Mouse (Mus musculus) layer of hippocampus, adult 2 months (tissue): ENCODE results near the gene Bach2. TPM values are rescaled to one million over a fixed set of nuclear protein-coding genes. Genes with fewer than 3 reads are reported as not detected.

Experiments used
- DNase-seq, 2 experiments: peaks; one replicate each; pipeline ENCODE4 v3.0.0; 2022; ENCODE audit warnings: low spot score in 2 of 2
- H3K27ac ChIP-seq: fragments of 200-600 bp; 2 replicates; pipeline ENCODE4 v1.8.1; 2022
- H3K4me3 ChIP-seq: fragments of 200-600 bp; 2 replicates; pipeline ENCODE4 v1.8.1; 2022; ENCODE audit warnings: mild to moderate bottlenecking
- CTCF ChIP-seq: fragments of 200-600 bp; conservative IDR thresholded peaks from 2 replicates; pipeline ENCODE4 v1.8.1; 2022; ENCODE audit warnings: antibody characterized with exemption, mild to moderate bottlenecking, moderate library complexity
- total RNA-seq, 2 experiments: library from RNA; stranded (reverse); gene quantifications; 2 replicates each; pipeline ENCODE4 v1.2.3; 2021

Bach2 gene
- total RNA-seq, 2 experiments from 2014 or later: 11.1 to 15.6 TPM

DNA sequence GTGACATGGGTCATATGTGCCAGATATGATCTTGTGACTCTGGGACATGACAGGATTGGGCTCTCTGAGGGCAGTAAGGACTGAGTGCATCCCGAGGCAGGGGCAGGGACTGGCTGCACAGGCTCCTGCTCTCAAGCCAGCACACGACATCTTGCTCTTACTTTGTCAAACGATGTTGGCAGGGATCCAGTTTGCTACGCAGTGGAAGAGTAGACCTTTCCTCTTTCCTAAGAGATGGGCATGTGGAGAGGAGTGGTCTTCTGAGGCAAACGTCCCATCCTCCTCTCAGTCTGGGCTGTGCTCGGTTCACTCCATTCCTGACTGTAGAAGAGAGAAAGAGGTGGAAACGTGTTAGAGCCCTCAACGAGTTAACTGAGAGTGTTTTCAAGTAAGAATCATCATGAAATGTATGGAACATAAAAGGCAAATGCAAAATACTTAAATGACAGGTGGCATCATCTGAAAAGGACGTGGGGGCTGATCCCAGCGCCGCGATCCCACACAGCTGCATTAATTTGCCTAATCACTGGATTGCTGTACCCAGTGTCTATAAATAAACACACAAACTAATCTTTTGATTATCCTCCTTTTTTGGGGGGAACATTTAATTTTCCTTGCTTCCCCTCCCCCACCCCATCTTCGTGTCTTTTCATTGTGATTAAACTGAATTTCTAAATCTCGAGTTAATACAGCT lies 150.7 kb downstream of the Bach2 start:
- Histone ChIP-seq H3K27ac (peak overlapping the region; percentile 43; the same call in 1 of the 2 replicates), H3K4me3 (peak overlapping the region; percentile 40)
- DNase-seq: no peak
- TF ChIP-seq CTCF: no peak

DNA sequence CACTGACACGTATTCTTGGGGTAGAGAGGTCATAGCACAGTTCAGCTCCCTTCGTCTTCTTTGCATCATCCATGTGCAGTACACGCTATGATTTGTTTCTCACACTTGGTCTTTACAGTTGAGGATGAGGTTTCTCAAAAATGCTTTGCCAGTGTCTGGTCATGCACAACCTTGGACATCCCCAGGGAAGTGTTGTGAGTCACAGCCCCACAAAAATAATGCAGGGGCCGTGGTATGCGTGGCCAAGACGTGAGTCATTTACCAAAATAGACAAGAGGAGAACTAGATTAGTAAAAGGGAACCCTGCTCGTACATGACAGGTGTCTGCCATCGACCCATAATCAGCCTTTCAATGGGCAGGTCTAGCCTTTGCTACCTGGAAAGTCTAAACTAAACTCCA lies 152.7 kb downstream of the Bach2 start:
- no peak overlapping the region for H3K27ac ChIP-seq
- no peak overlapping the region for H3K4me3 ChIP-seq
- no peak for TF ChIP-seq CTCF
- no peak for DNase-seq

- DNase-seq: no peak
- Histone ChIP-seq H3K27ac (no peak overlapping the region), H3K4me3 (no peak overlapping the region)
- no peak for TF ChIP-seq CTCF
Measured at GRCm38 (mm10) chr4:32393226-32393625, 154.6 kb downstream of the Bach2 start.

DNA sequence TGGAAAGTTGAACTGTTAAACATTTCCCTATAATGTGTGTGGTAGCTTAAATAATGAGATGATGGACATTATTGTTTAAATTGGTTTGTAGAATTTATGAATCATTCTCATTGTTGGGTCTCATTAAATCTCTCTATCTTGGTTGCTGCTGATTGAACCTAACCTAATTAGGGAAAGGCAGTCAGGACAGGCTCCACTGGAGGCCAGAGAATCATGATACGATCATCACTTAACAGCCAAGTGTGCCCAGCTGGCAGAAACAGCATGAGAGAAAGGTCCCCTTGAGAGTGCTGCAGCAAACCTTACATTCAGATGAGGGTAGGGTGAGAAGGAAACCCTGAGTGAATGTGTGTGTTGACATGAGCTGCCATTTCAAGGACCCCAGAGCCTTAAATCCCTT lies 155.3 kb downstream of the Bach2 start:
- no peak for TF ChIP-seq CTCF
- Histone ChIP-seq H3K27ac (no peak overlapping the region), H3K4me3 (no peak overlapping the region)
- no peak for DNase-seq

DNA sequence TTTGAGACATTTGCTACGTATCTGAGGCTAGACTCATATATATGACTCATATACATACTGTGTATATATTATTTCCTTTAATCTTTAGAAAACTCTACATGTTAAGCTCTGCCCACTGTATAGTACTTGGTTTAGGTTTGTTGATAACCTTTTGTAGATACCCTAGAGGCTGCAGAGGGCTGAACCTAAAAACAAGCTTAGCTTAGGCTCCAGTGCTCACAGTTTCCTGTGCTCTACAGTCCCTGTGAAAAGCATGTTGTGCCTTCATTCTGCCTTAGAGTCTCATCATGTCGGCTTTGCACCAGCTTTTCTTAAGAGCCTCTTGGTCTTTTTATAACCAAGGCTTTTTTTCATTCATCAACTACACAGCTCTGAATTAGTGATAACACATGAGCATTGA lies 156.2 kb downstream of the Bach2 start:
- H3K4me3 ChIP-seq: no peak overlapping the region
- no peak for TF ChIP-seq CTCF
- no peak for DNase-seq
- no peak overlapping the region for H3K27ac ChIP-seq

DNA sequence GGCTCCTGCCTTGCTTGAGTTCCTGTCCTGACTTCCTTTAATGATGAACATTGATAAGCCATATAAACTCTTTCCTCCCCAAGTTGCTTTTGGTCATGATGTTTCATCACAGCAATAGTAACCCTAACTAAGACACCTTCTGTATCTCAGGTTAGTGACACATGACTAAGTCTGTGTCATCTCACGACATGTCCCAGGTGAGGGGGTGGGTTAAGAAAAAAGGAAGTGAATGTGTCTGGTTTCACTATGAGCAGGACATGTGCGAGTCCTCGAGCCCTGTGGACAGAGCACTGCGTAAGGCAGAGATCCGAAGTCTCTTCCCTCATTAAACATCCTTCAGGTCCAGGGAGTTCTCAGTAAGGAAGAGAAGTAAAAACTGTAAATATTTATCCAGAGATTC lies 162.9 kb downstream of the Bach2 start:
- no peak for DNase-seq
- no peak for TF ChIP-seq CTCF
- Histone ChIP-seq H3K27ac (no peak overlapping the region), H3K4me3 (no peak overlapping the region)

GRCm38 (mm10) chr4:32403506-32403905 lies 164.9 kb downstream of the Bach2 start:
- H3K27ac ChIP-seq: no peak overlapping the region
- no peak for DNase-seq
- TF ChIP-seq CTCF: no peak
- H3K4me3 ChIP-seq: no peak overlapping the region

DNA sequence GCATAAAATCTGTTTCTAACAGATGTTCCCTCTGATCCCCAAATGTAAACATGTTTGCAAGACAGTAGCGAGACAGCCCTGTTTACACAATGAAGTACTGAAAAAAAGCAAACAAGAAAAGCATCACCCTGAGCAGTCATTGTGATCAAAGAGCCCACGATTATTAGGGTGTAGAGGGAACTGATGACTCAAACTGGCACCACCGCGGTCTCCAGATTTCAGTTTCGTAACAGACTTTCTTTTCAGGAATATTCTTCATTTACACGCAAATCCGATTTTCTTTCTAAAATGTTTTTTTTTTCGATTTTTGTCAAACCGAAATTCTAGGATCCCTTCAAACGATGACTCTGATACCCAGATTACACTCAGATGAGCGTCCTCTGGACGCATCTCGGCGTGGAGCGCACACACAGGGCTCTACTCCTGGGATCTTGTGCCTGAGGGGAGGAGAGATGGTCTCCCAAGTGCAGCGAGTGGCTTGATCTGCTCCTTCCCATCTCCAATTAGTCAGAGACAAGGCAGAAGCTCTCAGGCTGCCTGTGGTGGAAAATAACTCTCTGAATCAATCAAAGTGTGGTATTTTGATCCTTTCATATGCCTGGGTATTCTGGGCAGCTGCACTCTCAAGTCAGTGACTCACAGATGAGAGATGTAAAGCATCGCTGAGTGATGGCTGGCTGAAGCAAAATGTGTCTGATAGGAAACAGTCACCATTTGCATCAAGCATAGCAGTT lies 166.7 kb downstream of the Bach2 start:
- TF ChIP-seq CTCF: no peak
- peak in 1 of 2 experiments; percentile 26 for DNase-seq
- peak overlapping the region; percentile 70 for H3K27ac ChIP-seq
- H3K4me3 ChIP-seq: peak overlapping the region; percentile 43

GRCm38 (mm10) chr4:32405985-32406384 lies 167.4 kb downstream of the Bach2 start:
- no peak for DNase-seq
- Histone ChIP-seq H3K4me3 (no peak overlapping the region), H3K27ac (peak overlapping the region; percentile 70; the same call in 1 of the 2 replicates)
- TF ChIP-seq CTCF: no peak

DNA sequence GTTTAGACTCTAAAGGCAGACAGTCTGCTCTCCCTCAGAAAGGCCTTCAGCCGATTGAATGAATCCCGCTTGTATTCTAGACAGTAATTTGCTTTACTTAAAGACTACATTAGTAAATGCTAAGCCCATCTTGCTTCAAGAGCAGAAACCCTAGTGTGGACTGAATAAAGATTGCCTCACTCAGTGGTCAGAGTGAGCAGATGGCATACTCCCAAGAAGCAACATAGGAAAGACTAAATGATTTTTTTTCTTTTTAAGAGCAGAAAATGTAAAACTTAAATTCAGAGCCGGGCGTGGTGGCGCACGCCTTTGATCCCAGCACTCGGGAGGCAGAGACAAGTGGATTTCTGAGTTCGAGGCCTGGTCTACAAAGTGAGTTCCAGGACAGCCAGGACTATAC lies 169.9 kb downstream of the Bach2 start:
- H3K27ac ChIP-seq: no peak overlapping the region

GRCm38 (mm10) chr4:32409116-32409880 lies 170.7 kb downstream of the Bach2 start:
- H3K4me3 ChIP-seq: no peak overlapping the region
- TF ChIP-seq CTCF: peak; percentile 29
- no peak for DNase-seq
- H3K27ac ChIP-seq: no peak overlapping the region

More for the DNA sequence above, 169.9 kb downstream of the Bach2 start:
- no peak for DNase-seq
- no peak for TF ChIP-seq CTCF
- H3K4me3 ChIP-seq: no peak overlapping the region

DNA sequence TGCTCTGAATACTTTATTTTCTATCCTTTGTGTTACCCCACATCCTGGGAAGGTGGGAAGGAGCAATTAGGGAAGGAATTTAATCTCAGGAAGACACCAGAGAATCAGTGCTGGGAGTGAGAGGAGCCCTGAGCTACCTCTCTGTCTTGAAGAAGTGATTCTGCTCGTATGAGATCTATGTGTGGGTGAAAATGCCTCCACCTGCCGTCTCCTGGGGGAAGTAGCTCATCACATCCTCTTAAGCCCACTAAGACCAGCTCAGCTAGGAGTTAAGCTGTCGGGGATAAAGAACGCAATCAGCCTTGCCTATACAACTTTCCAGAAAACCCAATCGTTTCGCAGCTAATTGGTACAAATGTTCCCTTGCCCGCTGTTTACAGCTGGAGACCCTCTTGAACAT lies 174.5 kb downstream of the Bach2 start:
- Histone ChIP-seq H3K4me3 (no peak overlapping the region), H3K27ac (no peak overlapping the region)
- DNase-seq: no peak
- peak; percentile 46 for TF ChIP-seq CTCF

DNA sequence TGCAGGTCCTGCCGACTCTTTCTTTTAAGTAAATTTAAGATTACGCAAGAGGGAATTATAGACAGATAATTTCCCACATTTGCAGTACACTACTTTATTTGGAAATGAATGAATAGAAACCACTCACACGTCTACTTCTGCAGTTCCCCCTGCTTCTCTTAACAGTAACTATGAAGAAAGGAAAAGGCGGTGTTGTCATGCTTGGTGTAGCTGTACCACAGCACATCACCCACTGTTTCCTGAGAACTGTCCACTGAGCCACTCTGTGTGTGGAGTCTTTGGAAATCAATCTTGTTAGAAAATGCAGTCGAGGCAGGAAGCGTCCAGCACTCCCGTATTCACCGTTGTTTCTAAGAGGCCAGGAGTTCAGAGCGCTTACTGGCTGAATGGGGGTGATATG lies 174.9 kb downstream of the Bach2 start:
- DNase-seq: no peak
- TF ChIP-seq CTCF: no peak
- H3K4me3 ChIP-seq: no peak overlapping the region
- no peak overlapping the region for H3K27ac ChIP-seq

GRCm38 (mm10) chr4:32414959-32415358 lies 176.4 kb downstream of the Bach2 start:
- peak; percentile 27 to 28 for DNase-seq
- H3K4me3 ChIP-seq: no peak overlapping the region
- H3K27ac ChIP-seq: no peak overlapping the region
- TF ChIP-seq CTCF: peak; percentile 45
